ENCODE assay signal across 9 mouse cellular contexts in genomic region chrX:61653077-61653476, GRCm38 (mm10). TPM values are rescaled to one million over a fixed set of nuclear protein-coding genes. Genes with fewer than 3 reads are reported as not detected.
DNase-seq lines count a peak whose midpoint lies in the region; ATAC-seq and TF ChIP-seq lines count a peak whose summit lies in the region.
"Had no signal": no experiment of that assay in that cellular context is flagged by ENCODE, and none has a peak within 500 bp of the region (broad histone marks: within the 10 kb centered on the region; RNA-seq: fewer than 3 reads in every experiment).

No protein-coding gene starts in this region.

- peak; percentile 64 for TF ChIP-seq CTCF in kidney, postnatal 0 days (IDR thresholded peaks at IDR 0.05; ENCODE audit: low read depth)
- peak; percentile 31 for TF ChIP-seq CTCF in E14TG2a.4 (conservative IDR thresholded peaks at IDR 0.05; ENCODE audit: low read length)

- no peaks in the 10 kb centered on the region for H3K9me3 ChIP-seq in kidney, postnatal 0 days (replicated peaks; ENCODE audit: low read length)
- no peaks in the 10 kb centered on the region for H3K9me3 ChIP-seq in E14TG2a.4 (ENCODE audit: low read length)

- H3K27me3 ChIP-seq in kidney, postnatal 0 days (ENCODE audit: insufficient read depth, low read length): no peaks in the 10 kb centered on the region
- H3K27me3 ChIP-seq in E14TG2a.4 (ENCODE audit: insufficient read depth, low read length): no peaks in the 10 kb centered on the region
- no peaks in the 10 kb centered on the region for H3K27me3 ChIP-seq in splenic B cell, adult 2 months (ENCODE audit: control insufficient read depth, insufficient read depth, low read length, poor library complexity, severe bottlenecking)

- DNase-seq in kidney, postnatal 0 days (ENCODE audit: low spot score): peak; percentile 26
- DNase-seq in kidney, postnatal 14 days: no peak
- peak; percentile 1 for DNase-seq in adipocyte (ENCODE audit: low spot score)
- DNase-seq in forelimb bud, embryonic 11.5 days (ENCODE audit: low read depth, low spot score): peak; percentile 1
- peak; percentile 46 for DNase-seq in splenic B cell, adult 2 months (ENCODE audit: low read depth, low spot score)
- no peak for DNase-seq in thymus, postnatal 10 days (ENCODE audit: low spot score in 2 of 2)
- no peak for DNase-seq in gastrocnemius, postnatal 14 days

- WGBS in kidney, postnatal 0 days: 40% methylated on average over 3 of the region's 3 CpGs

- H3K4me3 ChIP-seq in kidney, postnatal 0 days (replicated peaks; ENCODE audit: low read depth, low read length): no peak overlapping the region
- H3K4me3 ChIP-seq in E14TG2a.4 (replicated peaks; ENCODE audit: low read length): no peak overlapping the region

- intact Hi-C loops in gastrocnemius, postnatal 14 days (cut with DNase I; ENCODE audit: low total_unique reads): no loop called here

- H3K4me1 ChIP-seq in kidney, postnatal 0 days (replicated peaks; ENCODE audit: insufficient read depth, low read length): no peaks in the 10 kb centered on the region
- H3K4me1 ChIP-seq in E14TG2a.4 (replicated peaks; ENCODE audit: low read depth, low read length): no peaks in the 10 kb centered on the region

- no peak for ATAC-seq in kidney, postnatal 0 days (replicated peaks; ENCODE audit: low FRiP score, low read depth)

- no peak overlapping the region for H3K27ac ChIP-seq in kidney, postnatal 0 days

- H3K4me2 ChIP-seq in kidney, postnatal 0 days (ENCODE audit: low read length): no peak overlapping the region

- no peaks in the 10 kb centered on the region for H3K36me3 ChIP-seq in kidney, postnatal 0 days (ENCODE audit: insufficient read depth, low read length)
- H3K36me3 ChIP-seq in E14TG2a.4 (ENCODE audit: insufficient read depth, low read length): no peaks in the 10 kb centered on the region
- no peaks in the 10 kb centered on the region for H3K36me3 ChIP-seq in splenic B cell, adult 2 months (ENCODE audit: control insufficient read depth, insufficient read depth, low read length, poor library complexity, severe bottlenecking)

- no peak overlapping the region for H3K9ac ChIP-seq in kidney, postnatal 0 days (ENCODE audit: low read depth, low read length)

RNA-seq across cellular contexts. Expression of gene Ldoc1, which starts 56.2 kb away (rescaled TPM):
- polyA plus RNA-seq in kidney, postnatal 0 days (2015; fragmentation: Nextera tagmentation; extraction: Ambion mirVana): 0.36 and 1.2 TPM in 2 replicates
- not detected for total RNA-seq in gastrocnemius, postnatal 14 days (2021)
- total RNA-seq: neutrophil, adult 5-6 weeks had no signal

Comparison
In these comparisons a context has a peak if more than half of its experiments do, and no peak if none do; other contexts are left out.
1. DNase-seq: peak in kidney, postnatal 0 days (single experiment), adipocyte (single experiment), forelimb bud, embryonic 11.5 days (single experiment) and splenic B cell, adult 2 months (single experiment); none in kidney, postnatal 14 days (single experiment), thymus, postnatal 10 days (0 of 2) and gastrocnemius, postnatal 14 days (single experiment).